Mouse (Mus musculus): Measurements from ENCODE around the gene Ercc1. TPM values are rescaled to one million over a fixed set of nuclear protein-coding genes. Genes with fewer than 3 reads are reported as not detected.

Ercc1 gene
- 10 to 100 TPM; 27.1 to 33.7 (median 28.7) TPM for total RNA-seq (2022)

DNA sequence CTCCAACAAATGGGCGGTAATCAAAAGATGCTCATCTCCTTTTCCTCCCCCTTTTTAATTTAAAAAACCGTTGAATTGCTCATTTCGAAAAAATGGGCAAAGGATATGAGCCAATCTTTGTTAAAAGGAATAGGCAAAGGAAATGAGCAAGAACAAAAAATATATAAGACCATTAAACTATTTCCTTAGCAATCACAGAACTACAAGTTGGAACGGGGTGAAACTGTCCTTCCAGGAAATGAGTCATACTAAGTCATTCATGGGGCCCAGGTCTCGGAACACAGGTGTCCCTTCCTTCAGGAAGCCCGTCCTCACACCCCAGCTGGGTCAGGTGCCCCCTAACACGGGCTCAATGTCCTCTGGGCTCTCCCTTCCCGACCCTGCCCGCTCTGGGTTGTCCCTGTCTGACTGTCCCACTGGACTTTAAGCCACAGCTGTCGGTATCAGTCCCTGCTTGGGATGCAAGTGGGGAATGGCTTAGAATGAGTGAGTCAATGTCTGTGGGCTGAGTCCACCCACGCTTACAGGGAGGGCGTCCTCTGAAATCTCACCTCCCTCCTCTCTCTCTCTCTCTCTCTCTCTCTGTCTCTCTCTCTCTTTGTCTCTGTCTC lies at the start of gene Ercc1:
Ercc1 (plus strand) TSS at position 542 of the 611 bp plus-strand sequence.
- no peak for DNase-seq (ENCODE audit: low spot score in 2 of 2)

DNA sequence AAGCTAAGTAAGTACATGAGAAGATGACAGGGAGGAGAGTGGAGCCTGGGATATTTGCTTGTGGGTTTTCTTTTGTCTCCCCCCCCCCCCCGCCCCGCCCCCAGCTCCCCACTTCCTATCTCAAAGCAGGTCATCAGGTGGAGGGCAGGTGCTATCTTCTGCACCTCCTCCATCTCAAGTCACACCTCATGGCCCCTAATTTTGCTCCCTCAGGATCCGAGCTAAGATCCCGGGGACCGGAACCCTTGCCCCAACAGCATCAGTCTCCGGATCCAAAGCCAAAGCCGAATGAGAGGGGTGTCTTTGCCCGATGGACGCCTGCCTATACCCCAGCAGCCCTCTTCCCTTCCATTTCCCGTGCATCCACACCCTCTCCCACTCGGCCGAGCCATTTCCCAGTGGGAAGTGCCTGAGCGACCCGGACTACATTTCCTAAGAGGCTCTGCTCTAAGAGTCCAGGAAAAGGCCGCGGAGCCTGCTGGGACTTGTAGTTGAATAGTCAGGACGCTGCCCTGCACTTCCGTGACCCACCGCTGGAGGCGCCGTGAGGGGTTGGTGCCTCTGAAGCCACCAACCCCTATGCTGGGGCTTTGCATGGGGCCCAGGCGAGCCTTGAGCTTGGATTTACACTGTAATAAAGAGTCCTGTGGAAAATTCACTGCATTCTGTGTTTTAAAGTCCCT lies 48.9 kb upstream of the Ercc1 start:
- peak; percentile 96 to 97 for DNase-seq (ENCODE audit: low spot score in 2 of 2)

GRCm38 (mm10) chr7:19297034-19297433 lies 47.5 kb upstream of the Ercc1 start:
- no peak for DNase-seq (ENCODE audit: low spot score in 2 of 2)

DNA sequence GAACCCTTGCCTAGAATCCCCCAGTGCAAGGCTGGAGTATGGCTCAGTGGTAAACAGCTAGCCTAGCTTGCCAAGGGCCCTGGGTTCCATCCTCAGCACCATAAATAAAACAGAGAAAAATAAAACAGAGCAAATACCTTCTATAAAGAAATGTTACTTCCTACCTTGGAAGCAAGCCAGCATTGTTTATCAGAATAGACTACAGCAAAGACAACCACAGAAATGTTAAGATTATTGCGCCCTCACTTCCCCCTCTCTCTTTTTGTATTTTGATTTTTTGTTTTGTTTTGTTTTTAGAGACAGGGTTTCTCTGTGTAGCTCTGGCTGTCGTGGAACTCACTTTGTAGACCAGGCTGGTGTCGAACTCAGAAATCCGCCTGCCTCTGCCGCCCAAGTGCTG lies 46.8 kb upstream of the Ercc1 start:
- DNase-seq (ENCODE audit: low spot score in 2 of 2) = no peak

- no peak for DNase-seq (ENCODE audit: low spot score in 2 of 2)
Measured at GRCm38 (mm10) chr7:19299194-19299593, 45.4 kb upstream of the Ercc1 start.

GRCm38 (mm10) chr7:19300501-19301421 lies 43.8 kb upstream of the Ercc1 start:
- peak; percentile 52 to 58 for DNase-seq (ENCODE audit: low spot score in 2 of 2)

DNA sequence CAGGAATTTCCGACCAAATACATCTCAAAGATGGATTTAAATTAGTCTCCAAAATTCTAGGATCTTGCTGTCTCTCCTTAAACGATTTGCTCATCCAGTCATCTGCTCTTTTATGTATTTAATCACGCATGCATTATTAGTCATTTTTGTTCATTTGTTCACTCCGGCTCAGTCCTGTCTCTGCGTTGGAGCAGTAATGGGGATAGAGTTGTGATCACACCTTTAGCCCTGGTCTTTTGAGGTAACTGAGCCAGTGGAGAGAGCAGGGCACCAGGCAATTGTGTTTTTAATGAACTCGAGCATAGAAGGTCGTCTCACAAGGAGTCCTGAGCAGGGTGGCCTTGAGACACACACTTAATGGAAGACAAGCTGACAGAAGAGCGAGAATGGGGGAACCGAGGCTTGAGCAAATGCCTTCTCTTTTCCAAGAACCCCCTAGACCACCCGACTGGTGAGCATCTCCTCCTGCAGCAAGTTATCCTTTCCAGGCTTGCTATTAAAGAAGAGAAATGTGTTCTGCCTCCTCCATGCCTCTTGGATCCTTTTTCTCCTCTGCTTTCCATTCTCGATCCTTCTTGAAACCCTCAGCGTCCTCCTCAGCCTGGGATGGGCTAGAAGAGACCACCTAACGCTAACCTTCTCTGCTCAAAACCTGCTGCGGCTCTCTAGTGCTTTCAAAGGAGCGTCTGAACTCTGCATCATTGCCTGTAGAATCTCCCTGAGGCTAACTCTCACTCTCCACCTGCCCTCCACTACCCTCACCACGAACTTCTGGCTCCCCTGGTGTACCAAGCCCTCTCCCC lies 42.9 kb upstream of the Ercc1 start:
- DNase-seq (ENCODE audit: low spot score in 2 of 2) = no peak

- no peak for DNase-seq (ENCODE audit: low spot score in 2 of 2)
Measured at GRCm38 (mm10) chr7:19302264-19303045, 42.1 kb upstream of the Ercc1 start.

- DNase-seq (ENCODE audit: low spot score in 2 of 2) = no peak
Measured at GRCm38 (mm10) chr7:19303046-19303305, 41.6 kb upstream of the Ercc1 start.

GRCm38 (mm10) chr7:19303770-19304169 lies 40.8 kb upstream of the Ercc1 start:
- peak; percentile 52 to 66 for DNase-seq (ENCODE audit: low spot score in 2 of 2)

- DNase-seq (ENCODE audit: low spot score in 2 of 2) = no peak
Measured at GRCm38 (mm10) chr7:19304501-19305412, 39.8 kb upstream of the Ercc1 start.

GRCm38 (mm10) chr7:19305413-19305735 lies 39.2 kb upstream of the Ercc1 start:
- no peak for DNase-seq (ENCODE audit: low spot score in 2 of 2)

DNA sequence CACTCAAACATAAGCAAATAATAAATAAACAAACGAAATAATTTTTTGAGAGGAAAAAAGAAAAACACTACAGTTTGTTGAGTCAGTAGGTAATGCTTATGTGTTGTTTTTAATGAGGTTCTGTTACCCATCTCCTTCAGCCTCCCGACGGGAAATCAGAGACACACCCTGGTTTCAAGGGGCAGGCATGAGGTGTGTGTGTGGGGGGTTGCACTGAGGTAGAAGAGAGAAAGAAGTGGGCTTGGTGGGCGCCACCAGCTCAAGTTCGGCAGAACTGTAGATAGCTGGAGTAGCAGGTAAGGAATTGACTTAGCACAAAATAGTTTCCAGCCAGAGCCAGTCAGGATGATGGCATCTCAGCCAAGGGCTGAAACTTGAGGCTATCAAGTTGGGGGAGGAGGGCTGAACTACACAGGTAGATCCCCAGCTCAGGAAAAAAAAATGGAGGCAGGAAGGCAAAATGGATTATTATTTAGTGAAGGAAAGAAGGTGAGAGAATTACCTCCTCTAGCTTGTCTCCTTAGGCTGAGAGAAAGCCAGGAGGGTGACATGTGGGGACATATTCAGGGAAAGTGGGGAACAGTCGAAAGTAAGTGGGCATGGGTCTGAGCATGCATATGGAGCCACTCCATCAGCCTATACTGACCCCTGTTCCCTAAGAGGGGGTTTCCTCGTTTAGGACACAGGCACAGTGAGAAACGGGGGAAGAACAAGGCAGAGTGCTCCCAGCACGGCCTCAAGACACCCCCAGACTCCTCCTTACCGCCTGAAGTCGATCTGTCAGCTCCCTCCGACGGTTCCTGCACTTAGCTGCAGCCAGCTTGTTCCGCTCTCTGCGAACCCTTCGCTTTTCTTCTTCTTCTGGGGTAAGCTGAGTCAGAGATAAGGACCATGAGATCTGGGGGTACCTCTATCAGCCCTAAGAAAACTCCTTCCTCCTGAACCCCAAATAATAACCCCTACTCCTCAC lies 38.5 kb upstream of the Ercc1 start:
- no peak for DNase-seq (ENCODE audit: low spot score in 2 of 2)

DNA sequence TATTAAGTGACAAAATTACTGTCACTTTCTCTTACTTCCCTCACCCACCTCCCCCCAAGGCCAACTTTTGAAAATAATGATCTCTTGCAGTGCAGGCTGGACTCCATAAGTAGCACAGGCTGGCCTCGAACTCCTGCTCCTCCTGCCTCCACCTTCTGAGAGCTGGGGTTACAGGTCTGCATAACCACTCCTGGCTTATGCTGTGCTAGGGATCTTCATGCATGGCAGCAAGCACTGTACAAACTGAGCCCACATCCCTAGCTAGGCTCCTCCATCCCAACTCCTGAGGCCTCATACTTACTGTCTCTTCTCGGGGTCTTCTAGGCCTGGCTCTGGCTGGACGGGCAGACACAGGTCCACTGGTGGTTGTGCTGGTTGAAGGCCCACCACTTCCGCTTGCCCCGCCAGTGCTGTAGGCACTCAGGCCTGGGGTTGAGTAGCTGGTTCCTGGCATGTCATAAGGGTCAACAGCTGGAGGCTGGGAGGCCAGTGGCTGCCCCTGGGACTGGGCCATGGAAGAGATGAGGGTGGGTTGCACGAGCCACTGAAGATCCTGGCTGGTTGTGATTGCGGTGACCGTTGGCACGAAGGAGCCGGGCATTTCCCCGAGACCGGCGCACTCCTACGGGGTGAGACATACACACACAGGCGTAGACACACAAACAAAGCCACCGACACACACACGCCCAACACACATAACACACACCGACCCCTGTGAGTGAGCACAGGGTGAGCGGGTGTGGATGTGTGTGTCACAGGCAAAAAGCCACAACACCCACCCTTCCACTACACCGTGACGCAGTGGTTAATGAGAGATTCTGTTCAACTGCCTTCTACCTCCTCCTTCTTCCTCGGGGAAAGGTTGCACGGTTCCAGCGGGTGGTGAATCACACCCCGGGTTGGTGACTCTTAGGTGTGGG lies 37.5 kb upstream of the Ercc1 start:
- DNase-seq (ENCODE audit: low spot score in 2 of 2) = no peak

DNA sequence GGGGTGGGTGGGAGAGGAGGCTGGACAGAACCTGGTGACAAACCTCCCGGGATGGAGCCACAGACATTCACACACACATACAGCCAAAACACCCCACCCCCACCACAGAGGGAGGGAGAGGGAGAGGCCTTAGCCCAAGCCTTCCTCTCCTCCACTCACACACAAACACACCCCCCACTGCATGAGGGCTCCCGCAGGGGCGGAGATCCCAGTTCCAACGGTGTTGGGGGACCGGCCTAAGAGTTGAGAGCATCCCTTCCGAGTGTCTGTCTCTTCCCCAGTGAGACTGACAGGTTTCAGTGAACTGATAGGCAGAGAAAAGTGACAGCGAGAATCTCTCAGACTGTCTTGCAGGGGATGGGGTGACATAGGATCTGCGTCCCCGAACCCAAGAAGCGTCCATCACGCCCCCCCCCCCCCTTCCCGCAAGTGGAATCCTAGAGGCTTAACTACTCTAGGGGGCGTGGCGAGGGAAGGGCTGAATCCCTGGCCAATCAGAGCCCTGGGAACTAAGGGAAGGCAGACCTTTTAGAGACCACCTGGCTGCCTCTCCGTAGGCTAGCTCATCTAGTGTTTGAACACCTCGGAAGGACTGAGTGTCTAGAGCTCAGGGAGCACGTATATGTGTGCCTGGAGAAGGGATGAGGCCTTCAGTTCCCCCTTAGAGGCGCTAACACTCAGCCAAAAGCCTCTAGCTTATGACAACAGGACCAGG lies 36.7 kb upstream of the Ercc1 start:
- peak; percentile 62 to 68 for DNase-seq (ENCODE audit: low spot score in 2 of 2)

DNA sequence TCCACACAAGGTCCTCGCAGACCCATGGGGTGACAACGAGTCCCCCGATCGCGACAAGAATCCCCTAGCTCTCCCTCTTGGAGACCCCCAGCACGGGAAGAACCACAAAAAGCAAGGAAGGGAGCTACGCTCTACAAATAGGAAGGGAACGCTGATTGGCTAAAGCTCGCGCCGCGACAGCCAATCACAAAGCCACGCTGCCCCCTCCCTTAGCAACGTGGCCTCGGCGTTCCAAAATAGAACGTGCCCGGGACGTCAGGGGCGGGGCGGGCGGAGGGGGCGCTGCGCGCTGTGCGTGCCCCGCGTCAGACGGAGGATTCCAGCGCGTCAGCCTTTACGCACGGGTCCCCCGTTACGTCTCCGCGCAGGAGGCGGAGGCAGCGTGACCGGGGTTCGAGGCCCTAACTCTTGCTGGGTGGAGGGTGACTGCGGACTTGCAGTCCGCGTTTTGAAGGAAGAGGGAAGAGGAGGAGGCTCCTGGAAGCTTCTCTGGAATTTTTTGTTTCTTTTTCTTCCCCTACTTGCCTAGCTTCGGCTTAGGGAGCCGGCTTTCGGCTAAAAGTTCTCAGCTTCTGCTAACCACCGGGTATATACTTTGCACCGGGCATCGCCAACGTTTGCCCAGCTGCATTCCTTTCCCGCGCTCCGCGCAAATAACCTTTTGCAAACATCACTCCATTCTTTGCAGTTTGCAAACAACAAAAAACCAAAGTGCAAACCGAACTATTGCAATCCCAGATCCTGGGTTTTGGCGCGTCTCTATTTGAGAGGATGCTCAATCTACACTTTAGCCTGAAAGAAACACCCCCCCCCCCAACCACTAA lies 35.9 kb upstream of the Ercc1 start:
- DNase-seq (ENCODE audit: low spot score in 2 of 2) = peak; percentile 94 to 95
